Mouse (Mus musculus) hindbrain, embryonic 12.5 days (tissue): ENCODE measurements around the gene Sptb. TPM values are rescaled to one million over a fixed set of nuclear protein-coding genes. Genes with fewer than 3 reads are reported as not detected.

ENCODE experiments used
- ATAC-seq: fragments of 200-750 bp; cut with Nextera tagmentation; 2 replicates; pipeline ENCODE4 v1.8.0; 2017; ENCODE audit warnings: moderate TSS enrichment; ENCODE audit not compliant: low FRiP score
- H3K27ac ChIP-seq: fragments of 300-500 bp; sonication (generic); 2 replicates; pipeline ENCODE4 v1.5.1; 2016; ENCODE audit warnings: mild to moderate bottlenecking
- H3K27me3 ChIP-seq: fragments of 300-500 bp; sonication (generic); 2 replicates; pipeline ENCODE4 v1.6.1; 2016; ENCODE audit warnings: mild to moderate bottlenecking
- H3K36me3 ChIP-seq: fragments of 300-500 bp; sonication (generic); 2 replicates; pipeline ENCODE4 v1.6.1; 2016; ENCODE audit warnings: mild to moderate bottlenecking
- H3K4me1 ChIP-seq: fragments of 300-500 bp; sonication (generic); 2 replicates; pipeline ENCODE4 v1.6.1; 2016
- H3K4me2 ChIP-seq: fragments of 300-500 bp; sonication (generic); replicated peaks from 2 replicates; pipeline ENCODE4 v1.6.1; 2016; ENCODE audit warnings: mild to moderate bottlenecking
- H3K4me3 ChIP-seq: fragments of 300-500 bp; sonication (generic); 2 replicates; pipeline ENCODE4 v1.5.1; 2016; ENCODE audit warnings: mild to moderate bottlenecking
- H3K9ac ChIP-seq: fragments of 300-500 bp; sonication (generic); 2 replicates; pipeline ENCODE4 v1.6.1; 2016; ENCODE audit warnings: mild to moderate bottlenecking, moderate library complexity
- H3K9me3 ChIP-seq: fragments of 300-500 bp; sonication (generic); replicated peaks from 2 replicates; pipeline ENCODE4 v1.6.1; 2016; ENCODE audit warnings: mild to moderate bottlenecking
- WGBS: fragments of 180-500 bp; shearing (Covaris S2); methylation state at CpG from one replicate; pipeline ENCODE4 v1.1.7; 2016; 5-methylcytosine and 5-hydroxymethylcytosine counted together
- polyA plus RNA-seq: library from polyadenylated mRNA; unstranded; fragments of >200 nt; fragmentation: Nextera tagmentation; extraction: Ambion mirVana; gene quantifications from 2 replicates; pipeline ENCODE4 v1.2.1, GENCODE M21; 2016

Sptb gene
- polyA plus RNA-seq, 1 experiment from 2014 or later = 3.3 TPM

DNA sequence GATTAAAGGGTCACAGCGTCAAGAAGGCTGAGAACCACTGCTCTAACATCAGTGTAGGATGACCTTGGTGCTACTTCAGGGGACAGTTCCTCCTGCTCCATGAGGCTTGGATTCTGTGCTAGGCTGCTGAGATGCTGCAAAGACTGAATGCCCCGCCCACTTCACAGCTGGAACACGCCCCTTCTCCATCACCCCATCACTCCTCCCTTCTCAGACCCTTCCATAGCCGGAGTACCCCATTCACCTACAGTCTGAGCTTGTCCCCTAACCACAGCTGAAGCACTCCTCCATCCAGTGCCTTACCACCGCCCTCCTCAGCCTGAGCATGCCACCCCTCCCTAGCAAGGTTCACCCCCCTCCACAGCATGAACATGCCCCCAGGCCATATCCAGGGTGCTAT is 90.5 kb downstream of the Sptb start:
- H3K9ac ChIP-seq = no peak overlapping the region
- H3K27ac ChIP-seq = no peak overlapping the region
- no peak overlapping the region for H3K4me2 ChIP-seq
- H3K36me3 ChIP-seq = no peaks in the 10 kb centered on the region
- 52% methylated on average over 5 of the region's 5 CpGs for WGBS
- ATAC-seq = no peak
- no peak overlapping the region for H3K4me3 ChIP-seq
- no peaks in the 10 kb centered on the region for H3K9me3 ChIP-seq
- 0 out of 2 replicates have a peak, but pooled peaks cover 4% of the 10 kb centered on the region for H3K27me3 ChIP-seq
- H3K4me1 ChIP-seq = peaks cover 8% of the 10 kb centered on the region; the same call in 1 of the 2 replicates

DNA sequence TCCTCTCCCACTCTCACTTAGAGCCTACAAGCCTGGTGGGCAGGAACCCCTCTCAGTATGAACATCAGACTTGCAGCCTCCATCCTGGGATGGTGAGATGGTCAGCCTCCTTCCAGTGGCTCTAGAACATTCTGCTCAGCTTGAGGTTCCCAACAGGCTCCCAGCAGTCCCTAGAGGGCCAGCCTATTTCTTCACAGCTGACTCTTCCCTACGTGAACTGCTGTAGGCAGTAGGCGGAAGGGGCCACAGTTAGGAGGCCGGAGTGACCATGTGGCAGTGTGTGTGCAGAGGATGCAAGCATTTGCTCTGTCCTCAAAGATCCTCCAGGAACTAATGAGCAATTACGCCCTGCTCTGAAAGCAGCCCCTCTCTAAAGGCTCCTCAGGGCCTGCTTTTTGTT is 92.2 kb downstream of the Sptb start:
- 73% methylated on average over 4 of the region's 4 CpGs for WGBS
- ATAC-seq = no peak
- no peak overlapping the region for H3K27ac ChIP-seq

DNA sequence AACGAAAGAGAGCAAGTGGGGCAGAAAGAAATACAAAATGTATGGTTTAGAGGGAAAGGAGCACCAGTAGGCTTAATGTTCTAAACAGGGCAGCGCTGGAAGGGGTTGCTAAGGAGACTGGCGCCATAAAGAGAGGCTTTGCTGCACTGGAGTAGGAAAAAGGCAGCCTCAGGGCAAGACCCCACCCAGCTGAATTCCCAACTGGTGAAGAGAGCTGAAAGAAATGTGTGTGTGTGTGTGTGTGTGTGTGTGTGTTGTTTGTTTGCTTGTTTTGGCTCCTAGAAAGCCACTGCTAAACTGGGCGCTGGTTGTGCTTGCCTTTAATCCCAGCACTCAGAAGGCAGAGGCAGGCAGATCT is 94.8 kb downstream of the Sptb start:
- no peak overlapping the region for H3K27ac ChIP-seq
- no peak overlapping the region for H3K4me2 ChIP-seq
- no peak for ATAC-seq
- no peaks in the 10 kb centered on the region for H3K27me3 ChIP-seq
- no peak overlapping the region for H3K4me3 ChIP-seq
- H3K9me3 ChIP-seq = no peaks in the 10 kb centered on the region
- H3K9ac ChIP-seq = no peak overlapping the region
- peaks cover 7% of the 10 kb centered on the region; the same call in 1 of the 2 replicates for H3K4me1 ChIP-seq
- H3K36me3 ChIP-seq = no peaks in the 10 kb centered on the region
- WGBS = 73% methylated on average over 4 of the region's 4 CpGs

More for the DNA sequence above, 92.2 kb downstream of the Sptb start:
- H3K9ac ChIP-seq = no peak overlapping the region
- no peaks in the 10 kb centered on the region for H3K36me3 ChIP-seq
- no peak overlapping the region for H3K4me3 ChIP-seq
- H3K4me1 ChIP-seq = peaks cover 11% of the 10 kb centered on the region; the same call in 1 of the 2 replicates
- no peak overlapping the region for H3K4me2 ChIP-seq
- no peaks in the 10 kb centered on the region for H3K27me3 ChIP-seq
- H3K9me3 ChIP-seq = no peaks in the 10 kb centered on the region

DNA sequence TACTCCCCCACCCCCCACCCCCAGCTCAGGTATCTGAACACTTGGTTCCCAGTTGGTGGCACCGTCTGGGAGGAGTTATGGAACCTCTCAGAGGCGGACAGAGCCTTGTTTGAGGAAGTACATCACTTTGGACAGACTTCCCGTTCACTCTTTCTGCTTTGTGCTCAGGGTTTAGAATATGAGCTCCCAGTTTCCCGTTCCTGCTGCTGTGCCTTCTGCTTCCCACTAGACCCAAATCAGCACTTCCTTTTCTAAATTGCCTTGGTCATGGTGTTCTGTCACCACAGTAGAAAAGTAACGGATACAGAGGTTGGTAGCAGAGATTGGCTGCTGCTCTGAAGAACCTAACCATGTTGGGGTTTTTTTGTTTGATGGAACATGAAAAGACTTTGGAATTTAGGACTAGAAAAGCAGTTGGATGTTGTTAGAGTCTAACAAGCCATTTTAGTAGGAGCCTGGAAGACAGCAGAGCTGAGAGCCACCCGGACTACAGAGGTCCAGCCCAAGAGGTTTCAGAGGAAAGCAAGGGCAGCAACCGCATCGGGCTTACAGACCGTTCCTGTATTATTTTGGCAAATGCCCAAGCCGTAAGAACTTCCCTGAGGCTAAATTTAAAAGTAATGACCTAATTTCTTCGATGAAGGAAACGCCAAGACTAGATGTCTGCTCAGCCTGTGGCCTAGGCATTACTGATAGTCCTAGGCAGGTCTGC is 95.3 kb downstream of the Sptb start:
- H3K9ac ChIP-seq = no peak overlapping the region
- no peak overlapping the region for H3K4me2 ChIP-seq
- peaks cover 7% of the 10 kb centered on the region; the same call in 1 of the 2 replicates for H3K4me1 ChIP-seq
- no peak overlapping the region for H3K27ac ChIP-seq
- no peak for ATAC-seq
- no peaks in the 10 kb centered on the region for H3K36me3 ChIP-seq
- no peaks in the 10 kb centered on the region for H3K27me3 ChIP-seq
- H3K9me3 ChIP-seq = no peaks in the 10 kb centered on the region
- 72% methylated on average over 12 of the region's 12 CpGs for WGBS
- no peak overlapping the region for H3K4me3 ChIP-seq

DNA sequence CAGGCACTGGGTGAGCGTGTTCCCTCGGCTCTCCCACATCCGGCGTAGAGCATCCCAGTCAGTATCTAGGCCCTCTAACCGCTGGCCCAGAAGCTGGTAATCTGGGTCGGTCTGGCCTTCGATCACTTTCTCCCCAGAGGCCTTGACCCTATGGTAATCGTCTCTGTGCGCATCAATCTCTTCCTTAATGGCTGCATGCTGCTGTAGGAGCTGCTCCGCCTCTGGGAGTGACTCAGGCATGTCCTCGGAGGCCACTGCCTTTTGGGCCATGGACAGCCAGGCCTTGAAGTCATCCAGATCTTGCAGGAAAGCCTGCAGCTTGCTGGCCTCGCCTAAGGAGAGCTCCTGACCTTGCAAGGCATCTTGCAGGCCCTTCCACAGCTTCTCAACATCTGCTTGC is 97.7 kb downstream of the Sptb start:
- Histone ChIP-seq H3K4me3 (no peak overlapping the region), H3K4me1 (peaks cover 2% of the 10 kb centered on the region; the same call in 1 of the 2 replicates), H3K27ac (no peak overlapping the region), H3K9me3 (no peaks in the 10 kb centered on the region), H3K4me2 (no peak overlapping the region), H3K27me3 (0 out of 2 replicates have a peak, but pooled peaks cover 8% of the 10 kb centered on the region), H3K9ac (no peak overlapping the region), H3K36me3 (no peaks in the 10 kb centered on the region)
- ATAC-seq = no peak
- 85% methylated on average over 12 of the region's 12 CpGs for WGBS

DNA sequence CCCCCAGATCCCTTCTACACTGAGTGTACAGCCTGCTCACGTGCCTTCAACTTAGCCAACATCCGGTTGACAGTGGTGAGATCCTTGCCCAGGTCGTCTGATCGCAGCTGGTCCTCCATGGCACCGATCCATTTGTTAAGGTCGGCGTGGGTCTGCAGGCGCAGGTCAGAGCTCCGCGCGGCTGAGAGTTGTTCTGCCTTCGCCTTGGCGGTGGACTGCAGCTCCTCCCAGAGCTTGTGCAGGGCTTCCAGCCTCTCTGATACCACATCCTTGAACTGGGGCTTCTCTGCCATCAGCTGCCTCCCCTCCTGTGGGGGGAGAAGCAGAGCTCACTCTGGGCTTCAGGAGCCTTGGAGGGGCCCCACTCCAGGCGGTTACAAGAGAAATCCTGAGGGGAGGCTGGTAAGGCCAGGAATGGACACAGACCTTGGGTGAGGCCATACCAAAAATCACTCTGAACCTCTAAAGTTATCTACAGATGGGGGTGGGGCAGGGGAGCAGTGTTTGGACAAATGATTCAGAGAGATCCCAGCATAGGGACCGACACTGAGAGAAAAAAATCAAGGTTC is 101.3 kb downstream of the Sptb start:
- Histone ChIP-seq H3K4me3 (no peak overlapping the region), H3K27me3 (0 out of 2 replicates have a peak, but pooled peaks cover 8% of the 10 kb centered on the region), H3K9me3 (no peaks in the 10 kb centered on the region), H3K9ac (no peak overlapping the region), H3K27ac (no peak overlapping the region), H3K36me3 (no peaks in the 10 kb centered on the region), H3K4me2 (no peak overlapping the region), H3K4me1 (no peaks in the 10 kb centered on the region)
- ATAC-seq = no peak
- 79% methylated on average over 15 of the region's 15 CpGs for WGBS

DNA sequence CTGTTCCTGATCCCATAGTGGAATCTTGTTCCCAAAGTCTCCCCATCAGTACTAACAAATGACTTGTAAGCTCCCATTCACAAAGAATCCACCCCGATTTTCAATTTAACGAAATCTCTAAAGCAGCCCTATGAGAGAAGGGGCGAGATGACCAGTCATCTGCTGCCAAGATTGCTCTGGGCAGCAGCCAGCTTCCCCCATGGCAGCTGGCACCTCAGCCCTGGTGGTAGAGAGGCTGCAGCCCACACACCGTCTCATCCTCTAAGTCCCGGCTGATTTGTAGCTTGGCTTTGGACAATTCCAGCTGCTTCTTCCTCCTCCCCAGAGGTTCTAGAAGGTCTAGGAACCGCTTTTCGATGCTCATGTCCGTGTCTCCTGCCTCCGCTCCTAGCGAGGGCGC is 102.1 kb downstream of the Sptb start:
- Histone ChIP-seq H3K27ac (no peak overlapping the region), H3K9me3 (no peaks in the 10 kb centered on the region), H3K27me3 (0 out of 2 replicates have a peak, but pooled peaks cover 8% of the 10 kb centered on the region), H3K36me3 (no peaks in the 10 kb centered on the region), H3K4me2 (no peak overlapping the region), H3K4me3 (no peak overlapping the region), H3K9ac (no peak overlapping the region), H3K4me1 (no peaks in the 10 kb centered on the region)
- WGBS = 92% methylated on average over 11 of the region's 11 CpGs
- ATAC-seq = no peak

DNA sequence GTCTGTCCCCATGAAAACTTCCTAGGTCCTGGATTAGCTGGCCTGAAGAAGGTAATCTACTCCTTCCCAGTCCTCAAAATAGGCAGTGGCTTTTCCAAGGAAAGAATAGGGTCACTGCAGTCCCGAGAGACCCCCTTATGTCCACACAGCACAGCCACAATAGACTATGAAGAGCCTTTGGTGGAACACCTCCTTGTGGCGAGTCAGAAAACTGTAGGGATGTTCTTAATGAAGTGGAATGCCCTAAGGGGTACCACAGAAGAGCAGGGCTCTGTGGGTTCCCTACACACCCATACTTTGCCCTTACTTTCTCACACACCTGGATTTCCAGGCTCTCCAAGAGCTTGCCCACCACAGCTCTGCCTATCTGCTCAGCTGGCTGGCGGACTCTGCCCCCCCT is 104.5 kb downstream of the Sptb start:
- 0 out of 2 replicates have a peak, but pooled peaks cover 8% of the 10 kb centered on the region for H3K27me3 ChIP-seq
- no peak overlapping the region for H3K4me2 ChIP-seq
- 70% methylated on average over 3 of the region's 3 CpGs for WGBS
- no peak overlapping the region for H3K4me3 ChIP-seq
- H3K27ac ChIP-seq = no peak overlapping the region
- H3K36me3 ChIP-seq = no peaks in the 10 kb centered on the region
- H3K9ac ChIP-seq = no peak overlapping the region
- no peaks in the 10 kb centered on the region for H3K9me3 ChIP-seq
- no peak for ATAC-seq
- no peaks in the 10 kb centered on the region for H3K4me1 ChIP-seq

DNA sequence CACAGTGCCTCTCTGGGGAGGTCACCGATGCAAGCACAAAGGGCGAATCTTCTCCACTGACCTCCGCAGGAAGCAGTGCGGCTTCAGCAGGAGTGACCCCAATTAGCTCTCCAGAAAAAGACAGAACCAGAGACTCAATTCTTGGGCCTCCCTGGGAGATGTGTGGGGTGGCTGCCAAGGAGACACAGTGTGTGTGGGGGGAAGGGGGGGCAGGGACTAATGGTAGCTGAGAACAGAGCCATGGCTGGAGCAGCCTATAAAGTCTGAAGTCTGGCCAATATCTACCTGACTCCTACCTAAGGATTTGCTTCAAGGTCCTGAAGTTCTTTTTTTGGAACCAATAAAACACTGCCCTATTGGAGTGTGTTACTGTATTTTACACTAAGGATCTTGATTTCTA is 105.8 kb downstream of the Sptb start:
- Histone ChIP-seq H3K4me1 (no peaks in the 10 kb centered on the region), H3K27me3 (0 out of 2 replicates have a peak, but pooled peaks cover 8% of the 10 kb centered on the region), H3K4me3 (no peak overlapping the region), H3K4me2 (no peak overlapping the region), H3K9me3 (no peaks in the 10 kb centered on the region), H3K27ac (no peak overlapping the region), H3K36me3 (no peaks in the 10 kb centered on the region), H3K9ac (no peak overlapping the region)
- ATAC-seq = no peak
- 49% methylated on average over 4 of the region's 4 CpGs for WGBS

DNA sequence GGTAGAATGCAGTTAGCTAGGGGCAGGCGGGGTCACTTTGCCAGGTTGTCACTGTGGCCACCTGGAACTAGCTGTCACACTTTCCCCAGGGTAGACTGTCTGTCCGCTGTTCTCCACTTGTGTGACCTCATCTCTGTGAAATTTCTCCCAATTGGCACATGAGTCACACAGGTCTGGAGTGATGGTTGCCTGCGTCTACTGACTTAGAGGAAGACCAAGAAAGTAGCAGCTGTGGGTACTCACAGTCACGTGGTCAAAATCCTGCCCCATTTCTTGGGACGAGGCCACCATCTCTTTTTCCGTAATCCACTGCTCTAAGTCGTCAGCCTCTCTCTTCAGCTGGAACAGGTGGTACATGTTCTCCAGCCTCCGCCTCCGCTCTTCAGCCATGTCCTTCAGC is 106.6 kb downstream of the Sptb start:
- 0 out of 2 replicates have a peak, but pooled peaks cover 4% of the 10 kb centered on the region for H3K27me3 ChIP-seq
- no peak overlapping the region for H3K27ac ChIP-seq
- ATAC-seq = no peak
- WGBS = 93% methylated on average over 9 of the region's 9 CpGs
- H3K4me3 ChIP-seq = no peak overlapping the region
- no peaks in the 10 kb centered on the region for H3K9me3 ChIP-seq
- no peak overlapping the region for H3K4me2 ChIP-seq
- H3K36me3 ChIP-seq = no peaks in the 10 kb centered on the region
- no peak overlapping the region for H3K9ac ChIP-seq
- no peaks in the 10 kb centered on the region for H3K4me1 ChIP-seq

GRCm38 (mm10) chr12:76598196-76598928 is 112.0 kb downstream of the Sptb start:
- no peak for ATAC-seq
- Histone ChIP-seq H3K4me3 (no peak overlapping the region), H3K27ac (no peak overlapping the region), H3K4me1 (peaks cover 10% of the 10 kb centered on the region), H3K9ac (no peak overlapping the region), H3K4me2 (no peak overlapping the region), H3K27me3 (0 out of 2 replicates have a peak, but pooled peaks cover 5% of the 10 kb centered on the region), H3K9me3 (no peaks in the 10 kb centered on the region), H3K36me3 (no peaks in the 10 kb centered on the region)
- 72% methylated on average over 24 of the region's 24 CpGs for WGBS

- 84% methylated on average over 15 of the region's 15 CpGs for WGBS
- H3K9ac ChIP-seq = no peak overlapping the region
- H3K27ac ChIP-seq = no peak overlapping the region
- H3K36me3 ChIP-seq = no peaks in the 10 kb centered on the region
- no peak for ATAC-seq
- H3K4me2 ChIP-seq = no peak overlapping the region
- no peak overlapping the region for H3K4me3 ChIP-seq
- H3K27me3 ChIP-seq = peaks cover 5% of the 10 kb centered on the region; the same call in 1 of the 2 replicates
- no peaks in the 10 kb centered on the region for H3K9me3 ChIP-seq
- H3K4me1 ChIP-seq = peaks cover 10% of the 10 kb centered on the region
Measured at GRCm38 (mm10) chr12:76597577-76598100, 112.7 kb downstream of the Sptb start.
